ENCODE assay signal across 8 mouse cellular contexts in genomic region chr16:32660557-32661321, GRCm38 (mm10). TPM values are rescaled to one million over a fixed set of nuclear protein-coding genes. Genes with fewer than 3 reads are reported as not detected.
DNase-seq lines count a peak whose midpoint lies in the region; ATAC-seq lines count a peak whose summit lies in the region.

No protein-coding gene starts in this region.

- H3K27me3 ChIP-seq in hindbrain, embryonic 13.5 days = no peaks in the 10 kb centered on the region
- no peaks in the 10 kb centered on the region for H3K27me3 ChIP-seq in stomach, embryonic 15.5 days (replicated peaks)

- H3K4me1 ChIP-seq in hindbrain, embryonic 13.5 days (replicated peaks) = peaks cover 75% of the 10 kb centered on the region
- peaks cover 55% of the 10 kb centered on the region for H3K4me1 ChIP-seq in stomach, embryonic 15.5 days

- 14% methylated on average over 10 of the region's 10 CpGs for WGBS in hindbrain, embryonic 13.5 days
- 22% methylated on average over 10 of the region's 10 CpGs for WGBS in stomach, embryonic 15.5 days

- H3K9me3 ChIP-seq in hindbrain, embryonic 13.5 days = no peaks in the 10 kb centered on the region
- no peaks in the 10 kb centered on the region for H3K9me3 ChIP-seq in stomach, embryonic 15.5 days

- peak overlapping the region; percentile 28 for H3K4me3 ChIP-seq in hindbrain, embryonic 13.5 days
- peak overlapping the region; percentile 19; the same call in 1 of the 2 replicates for H3K4me3 ChIP-seq in stomach, embryonic 15.5 days (replicated peaks)

- peak; percentile 75 for ATAC-seq in hindbrain, embryonic 13.5 days (ENCODE audit: low FRiP score)
- peak; percentile 43 for ATAC-seq in stomach, embryonic 15.5 days (ENCODE audit: insufficient read depth, low FRiP score, low read depth)
- ATAC-seq in megakaryocyte progenitor cell, adult 5-6 weeks (replicated peaks; ENCODE audit: poor library complexity) = no peak

- no peaks in the 10 kb centered on the region for H3K36me3 ChIP-seq in hindbrain, embryonic 13.5 days
- H3K36me3 ChIP-seq in stomach, embryonic 15.5 days = no peaks in the 10 kb centered on the region

- H3K27ac ChIP-seq in hindbrain, embryonic 13.5 days = peak overlapping the region; percentile 93
- peak overlapping the region; percentile 92 for H3K27ac ChIP-seq in stomach, embryonic 15.5 days

- DNase-seq in adrenal gland, adult (ENCODE audit: inconsistent age in 2 of 2, low spot score in 1 of 2) = peak; percentile 74 to 89
- DNase-seq in cerebellum, adult 18-20 months = peak; percentile 78 to 84
- DNase-seq in frontal cortex, postnatal 14 days (ENCODE audit: low spot score in 2 of 2) = peak; percentile 63 to 67
- DNase-seq in layer of hippocampus, postnatal 14 days (ENCODE audit: low spot score in 2 of 2) = peak; percentile 75 to 86
- DNase-seq in lung, postnatal 14 days = peak; percentile 79

- H3K4me2 ChIP-seq in hindbrain, embryonic 13.5 days = peak overlapping the region; percentile 72
- peak overlapping the region; percentile 50 for H3K4me2 ChIP-seq in stomach, embryonic 15.5 days

- H3K9ac ChIP-seq in hindbrain, embryonic 13.5 days = peak overlapping the region; percentile 77
- 0 out of 2 replicates have a peak overlapping the region, but pooled peaks have one; percentile 19 for H3K9ac ChIP-seq in stomach, embryonic 15.5 days

RNA-seq across cellular contexts. Expression of gene Tnk2, which starts 17.1 kb away (rescaled TPM):
- polyA plus RNA-seq in hindbrain, embryonic 13.5 days (2015; fragmentation: Nextera tagmentation; extraction: Ambion mirVana) = 18.0 and 19.1 TPM in 2 replicates
- 100 to 1,000 TPM; 120 to 124 TPM for total RNA-seq in layer of hippocampus, postnatal 14 days (2021)
- polyA plus RNA-seq in stomach, embryonic 15.5 days (2015; fragmentation: Nextera tagmentation; extraction: Ambion mirVana) = 12.0 and 14.9 TPM in 2 replicates
- 5.9 and 6.9 TPM in 2 replicates for total RNA-seq in megakaryocyte progenitor cell, adult 5-6 weeks (2015)
- total RNA-seq in megakaryocyte progenitor cell, adult 5-6 weeks (2017) = 8.0 and 15.5 TPM in 2 replicates

RNA-seq across cellular contexts. Expression of gene Tfrc, which starts 52.0 kb away (rescaled TPM):
- 32.6 and 44.3 TPM in 2 replicates for polyA plus RNA-seq in hindbrain, embryonic 13.5 days (2015; fragmentation: Nextera tagmentation; extraction: Ambion mirVana)
- total RNA-seq in layer of hippocampus, postnatal 14 days (2021) = 100 to 1,000 TPM in 1 of 2 experiments, 10 to 100 TPM in 1; 83.5 to 111 TPM
- 68.8 and 74.5 TPM in 2 replicates for polyA plus RNA-seq in stomach, embryonic 15.5 days (2015; fragmentation: Nextera tagmentation; extraction: Ambion mirVana)
- 111 and 138 TPM in 2 replicates for total RNA-seq in megakaryocyte progenitor cell, adult 5-6 weeks (2015)
- 110 and 143 TPM in 2 replicates for total RNA-seq in megakaryocyte progenitor cell, adult 5-6 weeks (2017)

Comparison
In these comparisons a context has a peak if more than half of its experiments do, and no peak if none do; other contexts are left out.
1. RNA of gene Tnk2, which starts 17.1 kb away (total RNA-seq): 120 to 124 TPM in layer of hippocampus, postnatal 14 days; 5.9 to 15.5 TPM in megakaryocyte progenitor cell, adult 5-6 weeks; every median in the first group is over 4 times any median in the second.
2. Peak in every context shown above with its lines, with median percentiles within 50 percentile points of each other: DNase-seq.